10 mouse cellular contexts compared by ENCODE assay signal in the genomic region with DNA sequence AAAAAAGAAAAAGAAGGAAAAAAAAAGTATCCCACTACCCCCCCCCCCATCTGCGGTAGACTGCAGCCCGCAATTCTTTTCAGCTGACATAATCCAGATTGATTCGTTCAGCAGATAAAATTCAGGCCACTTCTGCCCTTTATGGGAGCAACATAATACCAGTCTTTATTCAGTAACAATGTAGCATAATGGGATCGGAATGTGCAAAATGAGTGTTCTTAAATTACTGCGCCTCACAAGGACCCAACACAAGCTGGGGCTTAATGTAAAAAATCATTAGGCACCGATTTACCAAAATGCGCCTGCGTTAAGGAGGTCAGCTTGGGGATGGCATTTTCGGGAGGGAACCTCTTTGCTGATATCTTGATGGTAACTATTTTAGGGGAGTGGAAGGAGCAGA.
DNase-seq lines count a peak whose midpoint lies in the region; ATAC-seq and TF ChIP-seq lines count a peak whose summit lies in the region.
"Had no signal": no experiment of that assay in that cellular context is flagged by ENCODE, and none has a peak within 500 bp of the region (broad histone marks: within the 10 kb centered on the region; RNA-seq: fewer than 3 reads in every experiment).

No protein-coding gene starts in this region.

- TF ChIP-seq CTCF in brain, embryonic 14.5 days (IDR thresholded peaks at IDR 0.05; ENCODE audit: borderline replicate concordance, extremely low read depth, insufficient read depth, insufficient read length), result no peak

- no peaks in the 10 kb centered on the region for H3K27me3 ChIP-seq in heart, embryonic 11.5 days (ENCODE audit: control insufficient read depth, insufficient read depth, low read length)
- no peaks in the 10 kb centered on the region; the same call in 1 of the 2 replicates for H3K27me3 ChIP-seq in heart, embryonic 10.5 days (ENCODE audit: insufficient read depth, poor library complexity, severe bottlenecking)
- H3K27me3 ChIP-seq in hindbrain, embryonic 10.5 days (ENCODE audit: insufficient read depth, poor library complexity, severe bottlenecking), result peaks cover 12% of the 10 kb centered on the region
- H3K27me3 ChIP-seq in midbrain, embryonic 14.5 days (ENCODE audit: control insufficient read depth, insufficient read depth, low read length), result no peaks in the 10 kb centered on the region

- 56% methylated on average over 9 of the region's 9 CpGs for WGBS in heart, embryonic 11.5 days (ENCODE audit: insufficient replicate concordance)
- 53% methylated on average over 9 of the region's 9 CpGs for WGBS in heart, embryonic 10.5 days
- 29% methylated on average over 9 of the region's 9 CpGs for WGBS in hindbrain, embryonic 10.5 days
- 3% methylated on average over 9 of the region's 9 CpGs for WGBS in midbrain, embryonic 14.5 days

- H3K27ac ChIP-seq in heart, embryonic 11.5 days (ENCODE audit: low read depth, low read length), result peak overlapping the region; percentile 10; the same call in 1 of the 2 replicates
- H3K27ac ChIP-seq in heart, embryonic 10.5 days, result no peak overlapping the region
- H3K27ac ChIP-seq in hindbrain, embryonic 10.5 days, result peak overlapping the region; percentile 87
- peak overlapping the region; percentile 21; the same call in 1 of the 2 replicates for H3K27ac ChIP-seq in midbrain, embryonic 14.5 days (replicated peaks; ENCODE audit: low read depth, low read length)
- H3K27ac ChIP-seq: liver, embryonic 15.5 days had no signal

- H3K9ac ChIP-seq in heart, embryonic 11.5 days (ENCODE audit: low read depth, low read length), result no peak overlapping the region
- H3K9ac ChIP-seq in midbrain, embryonic 14.5 days (replicated peaks; ENCODE audit: low read length), result no peak overlapping the region
- H3K9ac ChIP-seq: liver, embryonic 15.5 days had no signal

- ATAC-seq in heart, embryonic 11.5 days (replicated peaks; ENCODE audit: insufficient number of reproducible peaks, low FRiP score, low TSS enrichment), result no peak
- 0 out of 2 replicates have a peak, but pooled peaks have one; percentile 46 for ATAC-seq in midbrain, embryonic 14.5 days (ENCODE audit: low FRiP score, low TSS enrichment)
- no peak for ATAC-seq in inflammation-experienced regulatory T-cells, adult 6 months
- no peak for ATAC-seq in erythroblast, adult 5-6 weeks (replicated peaks; ENCODE audit: low FRiP score, poor library complexity, severe bottlenecking)

- 0 out of 2 replicates have a peak, but pooled peaks cover 3% of the 10 kb centered on the region for H3K4me1 ChIP-seq in heart, embryonic 11.5 days (ENCODE audit: control insufficient read depth, insufficient read depth, low read length)
- H3K4me1 ChIP-seq in heart, embryonic 10.5 days, result peaks cover 19% of the 10 kb centered on the region
- H3K4me1 ChIP-seq in hindbrain, embryonic 10.5 days (replicated peaks), result peaks cover 48% of the 10 kb centered on the region
- peaks cover 24% of the 10 kb centered on the region for H3K4me1 ChIP-seq in midbrain, embryonic 14.5 days (ENCODE audit: control insufficient read depth, insufficient read depth, low read length)

- no peak for DNase-seq in heart, embryonic 10.5 days (ENCODE audit: low spot score)
- DNase-seq in brain, embryonic 14.5 days (ENCODE audit: low read depth), result peak; percentile 84
- DNase-seq in hindbrain, embryonic 10.5 days (ENCODE audit: low spot score), result no peak
- peak; percentile 45 for DNase-seq in midbrain, embryonic 14.5 days
- no peak for DNase-seq in urinary bladder, postnatal 4 days (ENCODE audit: low spot score in 2 of 2)
- DNase-seq: thymus, postnatal 4 days had no signal

- TF ChIP-seq POLR2A in brain, embryonic 14.5 days (IDR thresholded peaks at IDR 0.05; ENCODE audit: borderline replicate concordance, extremely low read depth, insufficient read depth, insufficient read length, poor library complexity, severe bottlenecking), result no peak

- H3K36me3 ChIP-seq in heart, embryonic 11.5 days (ENCODE audit: control insufficient read depth, insufficient read depth, low read length), result no peaks in the 10 kb centered on the region
- no peaks in the 10 kb centered on the region for H3K36me3 ChIP-seq in heart, embryonic 10.5 days
- H3K36me3 ChIP-seq in hindbrain, embryonic 10.5 days, result no peaks in the 10 kb centered on the region
- no peaks in the 10 kb centered on the region for H3K36me3 ChIP-seq in midbrain, embryonic 14.5 days (ENCODE audit: control insufficient read depth, insufficient read depth, low read length)
- H3K36me3 ChIP-seq: liver, embryonic 15.5 days had no signal

- no peaks in the 10 kb centered on the region for H3K9me3 ChIP-seq in heart, embryonic 11.5 days (replicated peaks; ENCODE audit: control insufficient read depth, low read length)
- H3K9me3 ChIP-seq in heart, embryonic 10.5 days, result no peaks in the 10 kb centered on the region
- H3K9me3 ChIP-seq in hindbrain, embryonic 10.5 days, result no peaks in the 10 kb centered on the region
- no peaks in the 10 kb centered on the region for H3K9me3 ChIP-seq in midbrain, embryonic 14.5 days (ENCODE audit: control insufficient read depth, low read length)
- H3K9me3 ChIP-seq: liver, embryonic 15.5 days had no signal

- no peak overlapping the region for H3K4me3 ChIP-seq in heart, embryonic 11.5 days (ENCODE audit: low read depth, low read length)
- no peak overlapping the region for H3K4me3 ChIP-seq in heart, embryonic 10.5 days
- peak overlapping the region; percentile 18; the same call in 1 of the 2 replicates for H3K4me3 ChIP-seq in hindbrain, embryonic 10.5 days
- H3K4me3 ChIP-seq in midbrain, embryonic 14.5 days (replicated peaks; ENCODE audit: low read depth, low read length), result no peak overlapping the region
- H3K4me3 ChIP-seq: liver, embryonic 15.5 days had no signal

- H3K4me2 ChIP-seq in heart, embryonic 11.5 days, result no peak overlapping the region
- H3K4me2 ChIP-seq in midbrain, embryonic 14.5 days (ENCODE audit: low read length), result 0 out of 2 replicates have a peak overlapping the region, but pooled peaks have one; percentile 16
- H3K4me2 ChIP-seq: liver, embryonic 15.5 days had no signal

Comparison
In these comparisons a context has a peak if more than half of its experiments do, and no peak if none do; other contexts are left out.
1. DNase-seq: peak in brain, embryonic 14.5 days (single experiment) and midbrain, embryonic 14.5 days (single experiment); none in heart, embryonic 10.5 days (single experiment), hindbrain, embryonic 10.5 days (single experiment) and urinary bladder, postnatal 4 days (0 of 2).